Mouse (Mus musculus): ENCODE results near the gene 4930470P17Rik.
"Not testable (repeated sequence)": the region's sequence is repeated elsewhere in the genome, so short reads cannot be mapped to it uniquely, and the experiment has no call there.

- not testable (repeated sequence) for TF ChIP-seq MYOD1 (IDR thresholded peaks at IDR 0.05; ENCODE audit: control insufficient read depth, insufficient read length, low read depth); CTCF (IDR thresholded peaks at IDR 0.05; ENCODE audit: control insufficient read depth, insufficient read depth, insufficient read length); USF1 (IDR thresholded peaks at IDR 0.05; ENCODE audit: low read depth); MAX (IDR thresholded peaks at IDR 0.05)
These were observed 26.2 kb upstream of the 4930470P17Rik start for GRCm38 (mm10) chr2:170627991-170628390.
